In genomic region chr11:109351489-109351888, GRCm38 (mm10) we compare ENCODE assay signal across 21 mouse cellular contexts. TPM values are rescaled to one million over a fixed set of nuclear protein-coding genes. Genes with fewer than 3 reads are reported as not detected.
"Had no signal": no experiment of that assay in that cellular context is flagged by ENCODE, and none has a peak within 500 bp of the region (broad histone marks: within the 10 kb centered on the region; RNA-seq: fewer than 3 reads in every experiment).

No protein-coding gene starts in this region.

- DNase-seq: kidney, adult 18-20 months; kidney, adult 9 months; kidney, postnatal 14 days; kidney, postnatal 4 days; left cerebral cortex, postnatal 4 days; liver, postnatal 0 days; lung, embryonic 14.5 days; lung, postnatal 10 days; retina, postnatal 1 day; right cerebral cortex, postnatal 25 days; thymus, adult 18-20 months; thymus, postnatal 36 days had no signal

- H3K27ac ChIP-seq: limb, embryonic 12.5 days; limb, embryonic 15.5 days; liver, embryonic 14.5 days; midbrain, embryonic 10.5 days; midbrain, embryonic 13.5 days; neural tube, embryonic 13.5 days had no signal

- H3K4me3 ChIP-seq: limb, embryonic 12.5 days; limb, embryonic 15.5 days; midbrain, embryonic 10.5 days; midbrain, embryonic 13.5 days; myocyte; neural tube, embryonic 13.5 days had no signal

- H3K36me3 ChIP-seq: limb, embryonic 12.5 days; limb, embryonic 15.5 days; midbrain, embryonic 10.5 days; midbrain, embryonic 13.5 days; neural tube, embryonic 13.5 days had no signal

- H3K27me3 ChIP-seq: limb, embryonic 12.5 days; limb, embryonic 15.5 days; neural tube, embryonic 13.5 days had no signal

- H3K9ac ChIP-seq: limb, embryonic 12.5 days; limb, embryonic 15.5 days; liver, embryonic 14.5 days; liver, postnatal 0 days; lung, embryonic 14.5 days; midbrain, embryonic 13.5 days; neural tube, embryonic 13.5 days had no signal

- H3K4me2 ChIP-seq: limb, embryonic 12.5 days; limb, embryonic 15.5 days; liver, embryonic 11.5 days; lung, embryonic 14.5 days; midbrain, embryonic 13.5 days; neural tube, embryonic 13.5 days had no signal

- ATAC-seq: liver, postnatal 0 days; midbrain, embryonic 13.5 days; midbrain, embryonic 16.5 days had no signal

- H3K9me3 ChIP-seq: limb, embryonic 12.5 days; limb, embryonic 15.5 days; midbrain, embryonic 10.5 days; midbrain, embryonic 13.5 days; neural tube, embryonic 13.5 days had no signal

RNA-seq across cellular contexts. Expression of gene Rgs9, which starts 53.6 kb away (rescaled TPM):
- polyA plus RNA-seq: myocyte had no signal
